ENCODE assay signal across 13 mouse cellular contexts in genomic region chr14:57334833-57335232, GRCm38 (mm10).
DNase-seq lines count a peak whose midpoint lies in the region; ATAC-seq and TF ChIP-seq lines count a peak whose summit lies in the region.
"Had no signal": no experiment of that assay in that cellular context is flagged by ENCODE, and none has a peak within 500 bp of the region (broad histone marks: within the 10 kb centered on the region; RNA-seq: fewer than 3 reads in every experiment).

No protein-coding gene starts in this region.

- H3K27me3 ChIP-seq in kidney, adult 2 months (replicated peaks; ENCODE audit: control insufficient read depth, insufficient read depth, low read length): no peaks in the 10 kb centered on the region
- H3K27me3 ChIP-seq in kidney, embryonic 14.5 days (ENCODE audit: control insufficient read depth, insufficient read depth, low read length): no peaks in the 10 kb centered on the region
- H3K27me3 ChIP-seq in stomach, postnatal 0 days (ENCODE audit: control insufficient read depth, insufficient read depth, low read length): no peaks in the 10 kb centered on the region
- H3K27me3 ChIP-seq: liver, embryonic 15.5 days; midbrain, embryonic 12.5 days; neural tube, embryonic 13.5 days had no signal

- no peak overlapping the region for H3K27ac ChIP-seq in kidney, adult 2 months (ENCODE audit: insufficient read depth, low read depth, low read length)
- H3K27ac ChIP-seq in kidney, embryonic 14.5 days (ENCODE audit: low read depth, low read length): no peak overlapping the region
- H3K27ac ChIP-seq in bone marrow, adult 2 months (ENCODE audit: control insufficient read depth, insufficient read depth, low read depth, low read length, poor library complexity): no peak overlapping the region
- H3K27ac ChIP-seq in stomach, postnatal 0 days (replicated peaks): no peak overlapping the region
- H3K27ac ChIP-seq: liver, embryonic 15.5 days; midbrain, embryonic 12.5 days; neural tube, embryonic 13.5 days had no signal

- no peak for DNase-seq in kidney, adult 2 months
- peak; percentile 20 for DNase-seq in ovary, postnatal 36 days (ENCODE audit: low spot score)
- DNase-seq in ovary, postnatal 14 days (ENCODE audit: low spot score): no peak
- no peak for DNase-seq in stomach, postnatal 0 days (ENCODE audit: low spot score)
- DNase-seq in spleen, postnatal 10 days (ENCODE audit: low spot score in 2 of 2): no peak
- DNase-seq: gastrocnemius, postnatal 14 days; kidney, adult 8-10 months; right cerebral cortex, postnatal 14 days had no signal

- 79% methylated on average over 6 of the region's 6 CpGs for WGBS in kidney, adult 2 months
- 68% methylated on average over 6 of the region's 6 CpGs for WGBS in kidney, embryonic 14.5 days
- WGBS in bone marrow, adult 2 months: 77% methylated on average over 6 of the region's 6 CpGs
- 80% methylated on average over 6 of the region's 6 CpGs for WGBS in stomach, postnatal 0 days

- no peak for TF ChIP-seq EP300 in stomach, postnatal 0 days (optimal IDR thresholded peaks at IDR 0.05)

- TF ChIP-seq CTCF in kidney, adult 2 months (conservative IDR thresholded peaks at IDR 0.05; ENCODE audit: insufficient read depth, insufficient read length, low read depth, low read length): peak; percentile 36; the same call in 1 of the 2 replicates
- peak; percentile 30 for TF ChIP-seq CTCF in bone marrow, adult 2 months (IDR thresholded peaks at IDR 0.05; ENCODE audit: control insufficient read depth, insufficient read depth, low read length)
- TF ChIP-seq CTCF in stomach, postnatal 0 days (IDR thresholded peaks at IDR 0.05; ENCODE audit: low read depth): peak; percentile 52

- H3K9me3 ChIP-seq in kidney, embryonic 14.5 days (ENCODE audit: control insufficient read depth, low read length): no peaks in the 10 kb centered on the region
- no peaks in the 10 kb centered on the region for H3K9me3 ChIP-seq in stomach, postnatal 0 days (ENCODE audit: control insufficient read depth, low read length)
- H3K9me3 ChIP-seq: liver, embryonic 15.5 days; midbrain, embryonic 12.5 days; neural tube, embryonic 13.5 days had no signal

- no peak overlapping the region for H3K4me3 ChIP-seq in kidney, adult 2 months (ENCODE audit: insufficient read depth, low read depth, low read length)
- no peak overlapping the region for H3K4me3 ChIP-seq in kidney, embryonic 14.5 days (ENCODE audit: low read length)
- no peak overlapping the region for H3K4me3 ChIP-seq in bone marrow, adult 2 months (replicated peaks; ENCODE audit: control insufficient read depth, low read depth, low read length)
- H3K4me3 ChIP-seq in stomach, postnatal 0 days (ENCODE audit: low read depth, low read length): no peak overlapping the region
- H3K4me3 ChIP-seq: liver, embryonic 15.5 days; midbrain, embryonic 12.5 days; neural tube, embryonic 13.5 days had no signal

- H3K4me2 ChIP-seq in kidney, embryonic 14.5 days (replicated peaks; ENCODE audit: low read depth, low read length): no peak overlapping the region
- H3K4me2 ChIP-seq in stomach, postnatal 0 days (replicated peaks; ENCODE audit: low read depth): no peak overlapping the region
- H3K4me2 ChIP-seq: liver, embryonic 15.5 days; midbrain, embryonic 12.5 days; neural tube, embryonic 13.5 days had no signal

- H3K4me1 ChIP-seq in kidney, adult 2 months (ENCODE audit: control insufficient read depth, insufficient read depth, low read length): no peaks in the 10 kb centered on the region
- no peaks in the 10 kb centered on the region for H3K4me1 ChIP-seq in kidney, embryonic 14.5 days (ENCODE audit: control insufficient read depth, insufficient read depth, low read length)
- H3K4me1 ChIP-seq in bone marrow, adult 2 months (ENCODE audit: control insufficient read depth, insufficient read depth, low read length): no peaks in the 10 kb centered on the region; the same call in 1 of the 2 replicates
- H3K4me1 ChIP-seq in stomach, postnatal 0 days (replicated peaks; ENCODE audit: control insufficient read depth, insufficient read depth): no peaks in the 10 kb centered on the region
- H3K4me1 ChIP-seq: liver, embryonic 15.5 days; midbrain, embryonic 12.5 days; neural tube, embryonic 13.5 days had no signal

- no peak overlapping the region for H3K9ac ChIP-seq in kidney, embryonic 14.5 days (ENCODE audit: low read depth, low read length)
- H3K9ac ChIP-seq in stomach, postnatal 0 days (ENCODE audit: low read length): no peak overlapping the region
- H3K9ac ChIP-seq: liver, embryonic 15.5 days; midbrain, embryonic 12.5 days; neural tube, embryonic 13.5 days had no signal

- no peak for ATAC-seq in kidney, embryonic 14.5 days (ENCODE audit: low FRiP score, low TSS enrichment)
- no peak for ATAC-seq in stomach, postnatal 0 days (ENCODE audit: low FRiP score, low TSS enrichment)

- peaks cover 2% of the 10 kb centered on the region for H3K36me3 ChIP-seq in kidney, adult 2 months (ENCODE audit: control insufficient read depth, insufficient read depth, low read length)
- no peaks in the 10 kb centered on the region for H3K36me3 ChIP-seq in kidney, embryonic 14.5 days (ENCODE audit: control insufficient read depth, insufficient read depth, low read length)
- no peaks in the 10 kb centered on the region for H3K36me3 ChIP-seq in stomach, postnatal 0 days (ENCODE audit: control insufficient read depth, insufficient read depth, low read length)
- H3K36me3 ChIP-seq: liver, embryonic 15.5 days; midbrain, embryonic 12.5 days; neural tube, embryonic 13.5 days had no signal

- TF ChIP-seq POLR2A in kidney, adult 2 months (IDR thresholded peaks at IDR 0.05; ENCODE audit: low read depth, low read length): no peak
- no peak for TF ChIP-seq POLR2A in bone marrow, adult 2 months (IDR thresholded peaks at IDR 0.05; ENCODE audit: borderline replicate concordance, control insufficient read depth, low read depth, low read length)
